Mouse (Mus musculus) spleen, adult 12 weeks (tissue): ENCODE results near the gene Gm17720.
"Not testable (repeated sequence)": the region's sequence is repeated elsewhere in the genome, so short reads cannot be mapped to it uniquely, and the experiment has no call there.

Experiments used
- DNase-seq: peaks from one replicate; pipeline ENCODE4 v3.0.0; 2022; ENCODE audit warnings: low spot score

Gene Gm17720

DNA sequence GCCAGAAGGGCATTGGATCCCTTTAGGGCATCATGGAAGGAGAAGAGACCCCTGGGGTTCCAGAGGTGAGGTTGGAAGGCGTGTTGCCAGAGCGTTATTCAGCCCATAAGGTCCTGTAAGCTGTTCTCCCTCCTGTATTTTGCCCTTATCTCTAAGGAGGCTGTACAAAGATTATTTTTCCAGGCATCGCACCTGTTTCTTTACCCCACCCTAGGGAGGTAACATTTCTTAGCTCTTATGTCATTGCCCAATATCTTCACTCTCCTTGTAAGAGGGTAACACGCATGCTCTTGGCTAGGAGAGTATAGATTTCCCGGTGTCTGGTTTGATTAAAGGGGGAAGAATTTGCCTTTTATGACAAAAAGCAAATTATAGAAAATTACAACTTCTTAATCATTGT is 62.9 kb downstream of the Gm17720 start, which contains the start of gene Chst4:
Gene Chst4, minus strand, starts transcription at position 82 of the 400 bp plus-strand sequence.
- DNase-seq: no peak

- DNase-seq: no peak
Observed at GRCm38 (mm10) chr8:110039216-110039615, 63.3 kb downstream of the Gm17720 start.

GRCm38 (mm10) chr8:110036156-110036555 is 66.4 kb downstream of the Gm17720 start:
- no peak for DNase-seq

- DNase-seq: no peak
Observed at GRCm38 (mm10) chr8:110034331-110034730, 68.2 kb downstream of the Gm17720 start.

GRCm38 (mm10) chr8:110033771-110034170 is 68.8 kb downstream of the Gm17720 start:
- not testable (repeated sequence) for DNase-seq
